Mouse (Mus musculus) midbrain, embryonic 11.5 days (tissue): Measurements from ENCODE around the gene Tmem259. TPM values are rescaled to one million over a fixed set of nuclear protein-coding genes. Genes with fewer than 3 reads are reported as not detected.

Source experiments
- ATAC-seq: fragments of 200-750 bp; cut with Nextera tagmentation; 2 replicates; pipeline ENCODE4 v1.8.0; 2017; ENCODE audit warnings: moderate TSS enrichment, moderate library complexity; ENCODE audit not compliant: low FRiP score
- DNase-seq: peaks from one replicate; pipeline ENCODE4 v3.0.0; 2015; ENCODE audit warnings: low spot score; ENCODE audit errors: missing footprints
- H3K27ac ChIP-seq: fragments of 300-500 bp; sonication (generic); 2 replicates; pipeline ENCODE4 v1.5.1; 2014; ENCODE audit warnings: low read depth, low read length
- H3K27me3 ChIP-seq: fragments of 300-500 bp; sonication (generic); 2 replicates; pipeline ENCODE4 v1.6.1; 2014; ENCODE audit warnings: mild to moderate bottlenecking, low read length, moderate library complexity, mixed read lengths; ENCODE audit not compliant: control insufficient read depth, insufficient read depth
- H3K36me3 ChIP-seq: fragments of 300-500 bp; sonication (generic); 2 replicates; pipeline ENCODE4 v1.6.1; 2014; ENCODE audit warnings: mild to moderate bottlenecking, low read length, moderate library complexity, mixed read lengths; ENCODE audit not compliant: control insufficient read depth, insufficient read depth
- H3K4me1 ChIP-seq: fragments of 300-500 bp; sonication (generic); 2 replicates; pipeline ENCODE4 v1.6.1; 2014; ENCODE audit warnings: low read length; ENCODE audit not compliant: control insufficient read depth, insufficient read depth
- H3K4me2 ChIP-seq: fragments of 300-500 bp; sonication (generic); 2 replicates; pipeline ENCODE4 v1.6.1; 2014; ENCODE audit warnings: mild to moderate bottlenecking, moderate library complexity
- H3K4me3 ChIP-seq: fragments of 300-500 bp; sonication (generic); 2 replicates; pipeline ENCODE4 v1.5.1; 2014; ENCODE audit warnings: low read depth, low read length
- H3K9ac ChIP-seq: fragments of 300-500 bp; sonication (generic); 2 replicates; pipeline ENCODE4 v1.6.1; 2014; ENCODE audit warnings: low read length
- H3K9me3 ChIP-seq: fragments of 300-500 bp; sonication (generic); 2 replicates; pipeline ENCODE4 v1.6.1; 2016; ENCODE audit warnings: low read length; ENCODE audit not compliant: control insufficient read depth
- WGBS: fragments of 180-500 bp; shearing (Covaris S2); extraction: QIAGEN DNeasy Blood & Tissue Kit; methylation state at CpG from one replicate; pipeline ENCODE4 v1.1.7; 2014; 5-methylcytosine and 5-hydroxymethylcytosine counted together
- polyA plus RNA-seq: library from polyadenylated mRNA; unstranded; fragments of >200 nt; fragmentation: Nextera tagmentation; extraction: Ambion mirVana; gene quantifications from 2 replicates; pipeline ENCODE4 v1.2.1, GENCODE M21; 2014

The Tmem259 gene
- polyA plus RNA-seq, 1 experiment from 2014 or later: 13.5 TPM

- H3K4me3 ChIP-seq: no peak overlapping the region
- no peaks in the 10 kb centered on the region for H3K9me3 ChIP-seq
- no peak overlapping the region for H3K9ac ChIP-seq
- no peak for DNase-seq
- H3K4me2 ChIP-seq: no peak overlapping the region
- H3K4me1 ChIP-seq: no peaks in the 10 kb centered on the region
- no peak overlapping the region for H3K27ac ChIP-seq
- no peaks in the 10 kb centered on the region for H3K36me3 ChIP-seq
- peaks cover 8% of the 10 kb centered on the region; the same call in 1 of the 2 replicates for H3K27me3 ChIP-seq
- no peak for ATAC-seq
- 90% methylated on average over 8 of the region's 8 CpGs for WGBS
Observed at GRCm38 (mm10) chr10:80004233-80004705, 20.1 kb upstream of the Tmem259 start.

GRCm38 (mm10) chr10:80003374-80004232, 19.5 kb upstream of the Tmem259 start:
- H3K27ac ChIP-seq: no peak overlapping the region

GRCm38 (mm10) chr10:80002829-80003228, 18.7 kb upstream of the Tmem259 start:
- no peak overlapping the region for H3K4me2 ChIP-seq
- H3K4me3 ChIP-seq: no peak overlapping the region
- 22% methylated on average over 21 of the region's 21 CpGs for WGBS
- H3K4me1 ChIP-seq: peaks cover 3% of the 10 kb centered on the region
- no peak for DNase-seq
- ATAC-seq: no peak
- H3K27me3 ChIP-seq: peaks cover 13% of the 10 kb centered on the region
- H3K9ac ChIP-seq: no peak overlapping the region
- H3K9me3 ChIP-seq: no peaks in the 10 kb centered on the region
- no peaks in the 10 kb centered on the region for H3K36me3 ChIP-seq
- no peak overlapping the region for H3K27ac ChIP-seq

More at GRCm38 (mm10) chr10:80003374-80004232, 19.5 kb upstream of the Tmem259 start:
- no peak for DNase-seq
- no peaks in the 10 kb centered on the region for H3K9me3 ChIP-seq
- WGBS: 55% methylated on average over 9 of the region's 9 CpGs
- H3K4me3 ChIP-seq: no peak overlapping the region
- no peaks in the 10 kb centered on the region for H3K4me1 ChIP-seq
- peaks cover 10% of the 10 kb centered on the region for H3K27me3 ChIP-seq
- no peak overlapping the region for H3K9ac ChIP-seq
- H3K4me2 ChIP-seq: no peak overlapping the region
- no peak for ATAC-seq
- H3K36me3 ChIP-seq: no peaks in the 10 kb centered on the region

- Histone ChIP-seq H3K4me3 (no peak overlapping the region), H3K4me2 (no peak overlapping the region), H3K9ac (no peak overlapping the region), H3K4me1 (peaks cover 8% of the 10 kb centered on the region), H3K27ac (no peak overlapping the region), H3K9me3 (no peaks in the 10 kb centered on the region), H3K36me3 (no peaks in the 10 kb centered on the region), H3K27me3 (peaks cover 13% of the 10 kb centered on the region)
- 73% methylated on average over 9 of the region's 9 CpGs for WGBS
- ATAC-seq (no peak), DNase-seq (no peak)
Observed at GRCm38 (mm10) chr10:80001945-80002344, 17.8 kb upstream of the Tmem259 start.

- Histone ChIP-seq H3K4me3 (peak overlapping the region; percentile 34), H3K9me3 (no peaks in the 10 kb centered on the region), H3K4me1 (peaks cover 11% of the 10 kb centered on the region), H3K36me3 (no peaks in the 10 kb centered on the region), H3K4me2 (peak overlapping the region; percentile 51), H3K27me3 (peaks cover 8% of the 10 kb centered on the region), H3K27ac (no peak overlapping the region), H3K9ac (peak overlapping the region; percentile 58)
- WGBS: 6% methylated on average over 15 of the region's 15 CpGs
- DNase-seq (no peak), ATAC-seq (peak; percentile 25; the same call in 1 of the 2 replicates)
Observed at GRCm38 (mm10) chr10:79997819-79998218, 13.7 kb upstream of the Tmem259 start.

GRCm38 (mm10) chr10:79997034-79997760, 13.1 kb upstream of the Tmem259 start:
- WGBS: under 1% methylated on average over 35 of the region's 35 CpGs
- H3K36me3 ChIP-seq: no peaks in the 10 kb centered on the region
- no peak overlapping the region for H3K27ac ChIP-seq
- peaks cover 11% of the 10 kb centered on the region for H3K4me1 ChIP-seq
- peaks cover 5% of the 10 kb centered on the region for H3K27me3 ChIP-seq
- peak overlapping the region; percentile 51 for H3K4me2 ChIP-seq
- peak; percentile 98 for DNase-seq
- ATAC-seq: peak; percentile 85
- H3K4me3 ChIP-seq: peak overlapping the region; percentile 34
- peak overlapping the region; percentile 58 for H3K9ac ChIP-seq
- H3K9me3 ChIP-seq: no peaks in the 10 kb centered on the region

- H3K4me1 ChIP-seq: peaks cover 11% of the 10 kb centered on the region
- peak; percentile 89 for ATAC-seq
- H3K9ac ChIP-seq: peak within 1 kb of the TSS; percentile 58
- DNase-seq: peak; percentile 100
- H3K9me3 ChIP-seq: peaks cover 5% of the 10 kb centered on the region; the same call in 1 of the 2 replicates
- H3K36me3 ChIP-seq: no peaks in the 10 kb centered on the region
- H3K27me3 ChIP-seq: peaks cover 5% of the 10 kb centered on the region
- H3K27ac ChIP-seq: no peak within 1 kb of the TSS
- peak within 1 kb of the TSS; percentile 51 for H3K4me2 ChIP-seq
- peak within 1 kb of the TSS; percentile 34 for H3K4me3 ChIP-seq
- under 1% methylated on average over 34 of the region's 34 CpGs for WGBS
Observed at GRCm38 (mm10) chr10:79996272-79997033, 12.3 kb upstream of the Tmem259 start, which contains the start of gene Abca7. Abca7 (plus strand) TSS chr10:79996494.

GRCm38 (mm10) chr10:79995636-79996035, 11.5 kb upstream of the Tmem259 start:
- Histone ChIP-seq H3K4me1 (peaks cover 11% of the 10 kb centered on the region), H3K9me3 (peaks cover 5% of the 10 kb centered on the region; the same call in 1 of the 2 replicates), H3K27ac (no peak overlapping the region), H3K36me3 (no peaks in the 10 kb centered on the region), H3K27me3 (peaks cover 5% of the 10 kb centered on the region), H3K4me2 (no peak overlapping the region), H3K4me3 (no peak overlapping the region), H3K9ac (no peak overlapping the region)
- no peak for DNase-seq
- WGBS: 95% methylated on average over 1 of the region's 1 CpGs
- no peak for ATAC-seq
